Mouse (Mus musculus): Measurements from ENCODE around the gene Mcam.

- TF ChIP-seq CTCF (IDR thresholded peaks at IDR 0.05; ENCODE audit: low read depth, low read length) = no peak
- TF ChIP-seq EP300 (IDR thresholded peaks at IDR 0.05; ENCODE audit: insufficient read depth, low read depth, low read length) = no peak
- TF ChIP-seq POLR2A (IDR thresholded peaks at IDR 0.05; ENCODE audit: insufficient read depth, low read length) = no peak
These were observed 18.7 kb upstream of the Mcam start for GRCm38 (mm10) chr9:44115599-44115998.

Data from ES-Bruce4 (cell line).